Mouse (Mus musculus) spleen, adult 2 months (tissue): ENCODE data around the gene Hdgfl2. TPM values are rescaled to one million over a fixed set of nuclear protein-coding genes. Genes with fewer than 3 reads are reported as not detected.
"Not testable (repeated sequence)": the region's sequence is repeated elsewhere in the genome, so short reads cannot be mapped to it uniquely, and the experiment has no call there.

ENCODE experiments used
- DNase-seq, 2 experiments: peaks; one replicate each; pipeline versions ENCODE4 v3.0.0 to v3.0.0-alpha.2; 2012 to 2021; ENCODE audit warnings: low spot score in 2 of 2, low read depth in 1 of 2
- H3K27ac ChIP-seq: fragments of 200-500 bp; 2 replicates; pipeline ENCODE4 v1.5.1; 2012; ENCODE audit warnings: low read length, inconsistent platforms; ENCODE audit not compliant: insufficient read depth
- H3K27me3 ChIP-seq: fragments of 200-500 bp; 2 replicates; pipeline ENCODE4 v1.6.1; 2012; ENCODE audit warnings: mild to moderate bottlenecking, moderate library complexity, low read length, inconsistent platforms; ENCODE audit not compliant: control insufficient read depth, insufficient read depth
- H3K36me3 ChIP-seq: fragments of 200-500 bp; 2 replicates; pipeline ENCODE4 v1.6.1; 2012; ENCODE audit warnings: mild to moderate bottlenecking, low read length, inconsistent platforms; ENCODE audit not compliant: control insufficient read depth, insufficient read depth
- H3K4me1 ChIP-seq: fragments of 200-500 bp; 2 replicates; pipeline ENCODE4 v1.6.1; 2011; ENCODE audit warnings: inconsistent platforms; ENCODE audit not compliant: control insufficient read depth, insufficient read depth, insufficient read length
- H3K4me3 ChIP-seq: fragments of 200-500 bp; 2 replicates; pipeline ENCODE4 v1.5.1; 2011; ENCODE audit warnings: mild to moderate bottlenecking, inconsistent platforms; ENCODE audit not compliant: insufficient read depth, insufficient read length; ENCODE audit errors: extremely low read depth
- CTCF ChIP-seq: fragments of 200-500 bp; IDR thresholded peaks from 2 replicates; pipeline ENCODE4 v1.5.1; 2011; ENCODE audit warnings: mild to moderate bottlenecking, inconsistent platforms; ENCODE audit not compliant: insufficient read depth, insufficient read length, insufficient replicate concordance; ENCODE audit errors: extremely low read depth
- POLR2A ChIP-seq: fragments of 200-500 bp; IDR thresholded peaks from 2 replicates; pipeline ENCODE4 v1.6.1; 2011; ENCODE audit warnings: low read depth, low read length, inconsistent platforms
- WGBS: fragments of 180-500 bp; shearing (Covaris S2); methylation state at CpG from one replicate; pipeline ENCODE4 v1.1.7; 2018; 5-methylcytosine and 5-hydroxymethylcytosine counted together
- polyA plus RNA-seq: library from polyadenylated mRNA; depleted of rRNA; stranded (reverse); fragments of >200 nt; gene quantifications from 2 replicates; pipeline ENCODE4 v1.2.3, GENCODE M21; 2012

The Hdgfl2 gene
- polyA plus RNA-seq, 1 experiment: 52.3 TPM

- no peaks in the 10 kb centered on the region for H3K27me3 ChIP-seq
- no peak overlapping the region for H3K4me3 ChIP-seq
- peaks cover 30% of the 10 kb centered on the region for H3K36me3 ChIP-seq
- WGBS: 98% methylated on average over 8 of the region's 8 CpGs
- no peak for DNase-seq
- no peaks in the 10 kb centered on the region for H3K4me1 ChIP-seq
- TF ChIP-seq POLR2A: no peak
- no peak overlapping the region for H3K27ac ChIP-seq
These were observed 24.2 kb downstream of the Hdgfl2 start for GRCm38 (mm10) chr17:56103465-56104285.

DNA sequence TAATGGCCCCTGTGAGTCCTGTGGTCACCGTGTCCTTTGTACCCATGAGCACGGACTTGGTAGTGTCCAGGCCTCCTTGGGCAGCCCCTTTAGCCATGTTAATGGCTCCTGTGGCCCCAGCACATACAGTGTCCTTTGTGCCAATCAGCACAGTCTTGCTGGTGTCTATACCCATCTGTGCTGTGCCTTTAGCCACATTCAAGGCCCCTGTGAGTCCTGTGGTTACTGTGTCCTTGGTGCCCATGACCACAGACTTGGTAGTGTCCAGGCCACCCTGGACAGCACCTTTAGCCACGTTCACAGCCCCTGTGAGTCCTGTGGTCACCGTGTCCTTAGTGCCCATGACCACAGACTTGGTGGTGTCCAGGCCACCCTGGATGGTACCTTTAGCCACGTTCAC lies 25.4 kb downstream of the Hdgfl2 start:
- not testable (repeated sequence) for H3K4me3 ChIP-seq, H3K27me3 ChIP-seq, DNase-seq, H3K27ac ChIP-seq, H3K4me1 ChIP-seq
- peaks cover 23% of the 10 kb centered on the region for H3K36me3 ChIP-seq
- WGBS: 89% methylated on average over 3 of the region's 5 CpGs

DNA sequence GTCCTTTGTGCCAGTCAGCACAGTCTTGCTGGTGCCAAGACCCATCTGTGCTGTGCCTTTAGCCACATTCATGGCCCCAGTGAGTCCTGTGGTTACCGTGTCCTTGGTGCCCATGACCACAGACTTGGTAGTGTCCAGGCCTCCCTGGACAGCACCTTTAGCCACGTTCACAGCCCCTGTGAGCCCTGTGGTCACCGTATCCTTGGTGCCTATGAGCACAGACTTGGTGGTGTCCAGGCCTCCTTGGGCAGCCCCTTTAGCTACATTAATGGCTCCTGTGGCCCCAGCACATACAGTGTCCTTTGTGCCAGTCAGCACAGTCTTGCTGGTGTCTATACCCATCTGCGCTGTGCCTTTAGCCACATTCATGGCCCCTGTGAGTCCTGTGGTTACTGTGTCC lies 27.0 kb downstream of the Hdgfl2 start:
- 97% methylated on average over 4 of the region's 4 CpGs for WGBS
- not testable (repeated sequence) for H3K36me3 ChIP-seq, DNase-seq

GRCm38 (mm10) chr17:56106981-56107380 lies 27.5 kb downstream of the Hdgfl2 start:
- no peak for TF ChIP-seq POLR2A
- no peak for TF ChIP-seq CTCF
- Histone ChIP-seq H3K27ac (no peak overlapping the region), H3K27me3 (no peaks in the 10 kb centered on the region), H3K4me1 (no peaks in the 10 kb centered on the region), H3K36me3 (peaks cover 7% of the 10 kb centered on the region), H3K4me3 (no peak overlapping the region)
- DNase-seq: no peak
- WGBS: 91% methylated on average over 4 of the region's 4 CpGs

More for the DNA sequence above, 27.0 kb downstream of the Hdgfl2 start:
- H3K27me3 ChIP-seq, H3K4me1 ChIP-seq, H3K27ac ChIP-seq, H3K4me3 ChIP-seq: not testable (repeated sequence)

- Histone ChIP-seq H3K4me1 (no peaks in the 10 kb centered on the region), H3K36me3 (no peaks in the 10 kb centered on the region), H3K4me3 (no peak overlapping the region), H3K27me3 (no peaks in the 10 kb centered on the region), H3K27ac (no peak overlapping the region)
- no peak for DNase-seq
- WGBS: 60% methylated on average over 2 of the region's 2 CpGs
- TF ChIP-seq CTCF (no peak), POLR2A (no peak)
These were observed 28.3 kb downstream of the Hdgfl2 start for GRCm38 (mm10) chr17:56107736-56108135.

DNA sequence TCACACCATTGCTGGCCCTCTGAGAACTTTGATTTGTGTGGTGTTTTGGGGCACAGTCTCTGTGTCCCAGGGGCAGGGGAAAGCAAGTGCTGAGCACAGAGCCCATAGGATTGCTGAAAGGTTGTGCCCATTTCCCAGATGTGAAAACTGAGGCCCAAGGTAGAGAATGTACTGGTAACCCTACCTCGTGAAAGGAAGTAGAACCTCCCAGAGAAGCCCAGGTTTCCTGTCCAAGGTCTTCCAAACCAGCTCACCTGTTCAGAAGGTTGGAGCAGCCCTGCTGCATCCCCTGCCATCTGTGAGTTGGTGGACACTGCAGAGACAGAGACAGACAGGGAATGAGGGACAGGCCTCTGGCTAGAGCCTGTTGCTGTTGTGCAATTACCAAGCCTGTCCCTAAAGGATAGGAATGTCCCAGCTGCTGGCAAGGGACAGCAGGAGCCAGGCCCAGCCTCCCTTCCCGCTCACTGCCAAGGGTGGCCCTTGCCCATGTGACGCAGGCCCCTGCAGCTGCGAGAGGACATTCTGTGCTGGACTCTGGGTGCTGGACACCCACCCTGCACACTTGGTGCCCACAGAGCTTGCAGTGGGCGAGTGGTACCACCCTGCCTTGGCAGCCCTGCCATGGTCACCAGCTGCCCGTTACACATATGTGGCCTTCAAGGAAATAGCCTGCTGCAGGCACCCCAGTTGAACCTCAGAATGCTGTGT lies 29.1 kb downstream of the Hdgfl2 start:
- H3K36me3 ChIP-seq: no peaks in the 10 kb centered on the region
- H3K4me3 ChIP-seq: no peak overlapping the region
- no peaks in the 10 kb centered on the region for H3K27me3 ChIP-seq
- H3K4me1 ChIP-seq: no peaks in the 10 kb centered on the region
- 89% methylated on average over 6 of the region's 6 CpGs for WGBS
- DNase-seq: no peak
- TF ChIP-seq POLR2A (no peak), CTCF (no peak)
- no peak overlapping the region for H3K27ac ChIP-seq
